Mouse (Mus musculus) G1E (cell line): ENCODE data around the gene Gm13304.
"Not testable (repeated sequence)": the region's sequence is repeated elsewhere in the genome, so short reads cannot be mapped to it uniquely, and the experiment has no call there.

Experiments used
- CTCF ChIP-seq: IDR thresholded peaks from 2 replicates; pipeline ENCODE4 v1.5.1; 2012; ENCODE audit warnings: low read depth, low read length, inconsistent platforms, mixed read lengths
- POLR2AphosphoS5 ChIP-seq: IDR thresholded peaks from 2 replicates; pipeline ENCODE4 v1.6.1; 2012; ENCODE audit warnings: low read depth, low read length, inconsistent platforms; ENCODE audit not compliant: insufficient replicate concordance

DNA sequence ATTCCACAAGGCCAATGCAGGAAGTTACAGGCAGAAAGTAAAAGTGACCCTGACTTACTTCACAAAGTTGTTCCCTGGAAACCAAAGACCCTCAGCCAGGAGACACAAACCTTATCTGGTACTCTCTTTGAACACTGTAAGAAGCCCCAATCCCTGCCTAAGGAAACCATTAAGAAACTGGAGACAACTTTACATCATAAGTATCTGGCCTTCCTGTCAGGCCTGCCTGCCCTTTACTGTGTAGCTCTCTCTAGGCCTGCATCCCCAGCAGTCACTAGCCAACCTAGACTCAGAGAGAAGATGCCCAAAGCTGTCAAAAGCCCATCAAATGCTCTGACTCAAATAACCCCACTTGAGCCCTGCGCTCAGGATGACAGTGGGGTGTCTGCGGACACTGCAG lies 23.7 kb upstream of the Gm13304 start, which contains the start of gene Gm3893:
- not testable (repeated sequence) for TF ChIP-seq CTCF, POLR2AphosphoS5
